Mouse (Mus musculus): ENCODE data around the gene Hoxa10.

- TF ChIP-seq CTCF (IDR thresholded peaks at IDR 0.05; ENCODE audit: low read depth) (no peak), EP300 (IDR thresholded peaks at IDR 0.05; ENCODE audit: low read depth) (no peak)
Observed at GRCm38 (mm10) chr6:52184668-52185067, 56.0 kb downstream of the Hoxa10 start.
